12 mouse cellular contexts compared by ENCODE assay signal in genomic region chr5:26185417-26185816, GRCm38 (mm10).
"Had no signal": no experiment of that assay in that cellular context is flagged by ENCODE, and none has a peak within 500 bp of the region (broad histone marks: within the 10 kb centered on the region; RNA-seq: fewer than 3 reads in every experiment).

No protein-coding gene starts in this region.

- H3K4me1 ChIP-seq: intestine, embryonic 15.5 days; kidney, embryonic 15.5 days; limb, embryonic 13.5 days had no signal

- ATAC-seq: intestine, embryonic 15.5 days had no signal

- H3K4me2 ChIP-seq: intestine, embryonic 15.5 days; kidney, embryonic 15.5 days; limb, embryonic 13.5 days had no signal

- DNase-seq: kidney, adult 18-20 months; kidney, postnatal 14 days; left cerebral cortex, postnatal 4 days; lung, adult 18-20 months; right cerebral cortex, postnatal 4 days; spleen, adult 18-20 months; thymus, adult 18-20 months; thymus, postnatal 36 days had no signal

- H3K27me3 ChIP-seq: intestine, embryonic 15.5 days; kidney, embryonic 15.5 days; limb, embryonic 13.5 days had no signal

- H3K9ac ChIP-seq: intestine, embryonic 15.5 days; kidney, embryonic 15.5 days; limb, embryonic 13.5 days; liver, embryonic 14.5 days had no signal

- H3K36me3 ChIP-seq: intestine, embryonic 15.5 days; kidney, embryonic 15.5 days; limb, embryonic 13.5 days had no signal

- H3K9me3 ChIP-seq: intestine, embryonic 15.5 days; kidney, embryonic 15.5 days; limb, embryonic 13.5 days had no signal

- H3K4me3 ChIP-seq: intestine, embryonic 15.5 days; kidney, embryonic 15.5 days; limb, embryonic 13.5 days had no signal

- H3K27ac ChIP-seq: intestine, embryonic 15.5 days; kidney, embryonic 15.5 days; limb, embryonic 13.5 days; liver, embryonic 14.5 days had no signal
